Mouse (Mus musculus) G1E (cell line): ENCODE data around the gene Arl6ip4. TPM values are rescaled to one million over a fixed set of nuclear protein-coding genes. Genes with fewer than 3 reads are reported as not detected.

Experiments
- ATAC-seq: 2 replicates; pipeline ENCODE4 v1.8.0; 2016; ENCODE audit warnings: mild to moderate bottlenecking; ENCODE audit not compliant: insufficient number of reproducible peaks, poor library complexity, low FRiP score, severe bottlenecking; ENCODE audit errors: extremely low read depth
- DNase-seq: peaks from one replicate; pipeline ENCODE4 v3.0.0; 2012; ENCODE audit warnings: low spot score
- H3K27me3 ChIP-seq: 2 replicates; pipeline ENCODE4 v1.6.1; 2012; ENCODE audit warnings: mild to moderate bottlenecking, low read length, inconsistent platforms; ENCODE audit not compliant: insufficient read depth
- H3K36me3 ChIP-seq: replicated peaks from 2 replicates; pipeline ENCODE3; 2012; ENCODE audit warnings: mild to moderate bottlenecking, inconsistent platforms
- H3K4me1 ChIP-seq: 2 replicates; pipeline ENCODE4 v1.6.1; 2012; ENCODE audit warnings: low read depth, low read length, inconsistent platforms, mixed read lengths; ENCODE audit not compliant: insufficient read depth
- H3K4me3 ChIP-seq: 2 replicates; pipeline ENCODE4 v1.5.1; 2012; ENCODE audit warnings: low read depth, mild to moderate bottlenecking, inconsistent platforms, low read length, moderate library complexity, mixed read lengths
- H3K9me3 ChIP-seq: replicated peaks from 2 replicates; pipeline ENCODE4 v1.6.1; 2012; ENCODE audit warnings: inconsistent platforms
- CTCF ChIP-seq: IDR thresholded peaks from 2 replicates; pipeline ENCODE4 v1.5.1; 2012; ENCODE audit warnings: low read depth, low read length, inconsistent platforms, mixed read lengths
- GATA1 ChIP-seq: IDR thresholded peaks from 2 replicates; pipeline ENCODE4 v1.6.1; 2012; ENCODE audit warnings: borderline replicate concordance, low read length, inconsistent platforms, mixed read lengths
- GATA2 ChIP-seq: IDR thresholded peaks from 2 replicates; pipeline ENCODE4 v1.6.1; 2012; ENCODE audit warnings: low read depth, low read length, inconsistent platforms, borderline replicate concordance
- POLR2AphosphoS5 ChIP-seq: IDR thresholded peaks from 2 replicates; pipeline ENCODE4 v1.6.1; 2012; ENCODE audit warnings: low read depth, low read length, inconsistent platforms; ENCODE audit not compliant: insufficient replicate concordance
- TAL1 ChIP-seq: conservative IDR thresholded peaks from 2 replicates; pipeline ENCODE4 v1.6.1; 2012; ENCODE audit warnings: low read depth, low read length, inconsistent platforms, mixed read lengths
- polyA plus RNA-seq: library from polyadenylated mRNA; stranded (reverse); fragments of >175 nt; gene quantifications from 2 replicates; pipeline ENCODE4 v1.2.3, GENCODE M21; 2012
- total RNA-seq, 2 experiments: library from RNA; stranded (forward) in 1 of 2; stranded (reverse) in 1 of 2; fragments of 200-1000 nt in 1 of 2; fragments of >200 nt in 1 of 2; fragmentation: Nextera tagmentation in 1 of 2; gene quantifications; 2 replicates each; pipeline ENCODE4 v1.2.3; 2014 to 2017

Gene Arl6ip4
- total and polyA plus RNA-seq, 3 experiments: 31.4 to 76.9 (median 75.7) TPM

DNA sequence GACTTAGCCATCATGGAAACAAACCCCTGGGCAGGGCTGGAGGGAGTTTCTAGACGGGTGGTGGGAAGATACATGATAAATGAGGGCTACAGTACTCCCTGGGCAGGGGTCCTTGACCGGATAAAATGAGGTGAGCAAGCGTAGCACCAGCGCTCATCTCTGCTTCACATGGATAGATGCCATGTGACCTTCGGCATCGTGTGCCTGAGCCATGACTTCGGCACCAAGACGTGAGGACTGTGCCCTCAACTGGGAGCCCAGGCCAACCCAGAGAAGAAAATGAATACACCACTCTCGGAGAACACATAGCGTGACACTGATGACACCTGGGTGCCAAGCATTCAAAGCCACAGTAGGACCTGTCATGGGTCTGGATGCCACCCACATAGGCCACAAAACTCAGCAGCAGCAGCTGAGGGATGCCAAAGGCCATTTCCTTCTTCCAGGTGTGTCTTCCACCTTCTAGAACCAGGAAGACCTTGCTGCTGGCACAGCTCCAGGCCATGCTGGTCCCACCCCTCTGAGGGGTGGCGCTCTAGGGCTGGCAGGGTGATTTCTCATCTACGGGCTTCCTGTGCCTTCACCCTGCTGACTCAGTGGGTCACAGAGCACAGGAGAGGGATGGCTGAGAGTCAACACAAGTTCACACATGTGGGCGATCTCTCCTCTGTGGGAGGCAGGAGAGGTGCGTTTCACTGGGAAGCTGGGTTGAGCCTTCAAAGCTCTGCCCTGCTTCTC lies 31.9 kb upstream of the Arl6ip4 start:
- peaks cover 42% of the 10 kb centered on the region for H3K27me3 ChIP-seq
- H3K4me1 ChIP-seq: peaks cover 36% of the 10 kb centered on the region
- DNase-seq (no peak), ATAC-seq (no peak)
- no peak overlapping the region for H3K4me3 ChIP-seq
- no peaks in the 10 kb centered on the region for H3K9me3 ChIP-seq
- H3K36me3 ChIP-seq: no peaks in the 10 kb centered on the region
- TF ChIP-seq CTCF (no peak), GATA1 (no peak), TAL1 (no peak), POLR2AphosphoS5 (no peak), GATA2 (no peak)

GRCm38 (mm10) chr5:124084588-124085173 lies 31.2 kb upstream of the Arl6ip4 start:
- no peaks in the 10 kb centered on the region for H3K36me3 ChIP-seq
- TF ChIP-seq GATA2: no peak
- TF ChIP-seq CTCF: peak; percentile 79
- ATAC-seq (peak; percentile 34; the same call in 1 of the 2 replicates), DNase-seq (peak; percentile 75)
- H3K4me3 ChIP-seq: no peak overlapping the region
- H3K4me1 ChIP-seq: peaks cover 32% of the 10 kb centered on the region
- H3K9me3 ChIP-seq: no peaks in the 10 kb centered on the region
- H3K27me3 ChIP-seq: peaks cover 40% of the 10 kb centered on the region

DNA sequence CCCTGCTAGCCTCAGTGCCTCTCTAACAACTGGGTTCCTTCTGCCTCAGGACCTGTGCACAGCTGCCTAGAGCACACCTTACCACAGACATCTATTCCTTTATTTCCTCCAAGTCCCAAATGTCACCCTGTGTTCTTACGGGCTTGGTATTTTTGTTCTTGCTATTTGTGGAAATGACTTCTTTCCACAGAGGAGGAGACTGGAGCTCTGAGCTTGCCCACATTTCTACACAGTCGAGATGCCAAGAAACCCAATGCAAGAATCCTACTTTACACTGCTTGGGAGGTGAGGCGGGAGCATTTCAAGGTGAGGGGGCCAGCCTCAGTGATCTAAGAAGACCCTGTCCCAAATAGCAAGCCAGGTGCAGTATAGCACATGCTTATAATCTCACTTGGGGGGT lies 30.4 kb upstream of the Arl6ip4 start:
- peaks cover 35% of the 10 kb centered on the region for H3K27me3 ChIP-seq
- no peak for DNase-seq
- no peak for ATAC-seq
- H3K4me1 ChIP-seq: peaks cover 28% of the 10 kb centered on the region
- no peaks in the 10 kb centered on the region for H3K9me3 ChIP-seq
- TF ChIP-seq CTCF (no peak), TAL1 (no peak), GATA2 (no peak), GATA1 (no peak), POLR2AphosphoS5 (no peak)
- no peaks in the 10 kb centered on the region for H3K36me3 ChIP-seq
- H3K4me3 ChIP-seq: no peak overlapping the region

DNA sequence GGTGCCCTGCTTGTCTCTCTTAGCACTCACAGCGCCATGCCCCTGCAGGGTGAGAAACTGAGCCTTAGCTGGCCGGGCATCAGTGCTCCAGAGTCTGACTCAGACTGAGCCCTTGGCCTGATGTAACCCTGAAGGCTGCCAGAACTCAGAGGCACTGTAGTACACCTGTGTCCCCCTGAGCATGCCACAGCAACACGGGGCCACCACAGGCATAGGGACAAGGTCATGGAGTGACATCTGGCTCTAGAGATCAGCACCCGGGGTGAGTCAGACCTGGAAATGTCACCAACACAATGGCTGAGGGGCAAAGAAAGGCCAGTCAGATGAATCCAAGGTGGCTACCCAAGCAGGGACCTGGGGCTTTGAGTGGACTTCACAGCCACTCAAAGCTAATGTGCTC lies 29.0 kb upstream of the Arl6ip4 start:
- no peak for ATAC-seq
- H3K4me1 ChIP-seq: peaks cover 27% of the 10 kb centered on the region

DNA sequence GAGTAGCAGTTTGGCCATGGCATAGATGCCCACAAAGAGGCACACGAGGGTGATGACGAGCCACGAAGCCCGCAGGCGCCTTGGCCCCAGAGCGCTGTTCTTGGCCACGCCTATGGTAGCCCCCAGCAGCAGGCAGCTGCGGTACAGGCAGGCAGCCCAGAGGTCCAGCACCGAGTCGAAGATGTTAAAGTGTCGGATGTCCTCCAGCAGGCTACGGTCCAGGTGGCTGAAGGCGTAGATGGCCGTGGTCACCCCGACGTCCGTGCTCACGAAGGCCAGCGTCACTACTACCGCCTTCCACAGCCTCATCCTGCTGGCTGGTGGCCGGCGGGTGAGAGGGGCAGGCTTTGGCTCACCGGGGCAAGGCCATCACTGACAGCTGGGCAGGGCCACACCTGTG lies 26.0 kb upstream of the Arl6ip4 start:
- no peak for ATAC-seq
- H3K9me3 ChIP-seq: no peaks in the 10 kb centered on the region
- DNase-seq: no peak
- no peaks in the 10 kb centered on the region for H3K36me3 ChIP-seq
- peaks cover 28% of the 10 kb centered on the region for H3K27me3 ChIP-seq
- no peak overlapping the region for H3K4me3 ChIP-seq
- TF ChIP-seq TAL1: no peak
- TF ChIP-seq CTCF: no peak
- no peak for TF ChIP-seq GATA2
- TF ChIP-seq GATA1: no peak
- TF ChIP-seq POLR2AphosphoS5: no peak
- peaks cover 46% of the 10 kb centered on the region for H3K4me1 ChIP-seq

More for the DNA sequence above, 29.0 kb upstream of the Arl6ip4 start:
- no peaks in the 10 kb centered on the region for H3K36me3 ChIP-seq
- no peaks in the 10 kb centered on the region for H3K9me3 ChIP-seq
- H3K4me3 ChIP-seq: no peak overlapping the region
- TF ChIP-seq CTCF (no peak), GATA1 (no peak), POLR2AphosphoS5 (no peak), TAL1 (no peak), GATA2 (no peak)
- peaks cover 34% of the 10 kb centered on the region for H3K27me3 ChIP-seq
- no peak for DNase-seq

GRCm38 (mm10) chr5:124091951-124092406 lies 23.9 kb upstream of the Arl6ip4 start:
- DNase-seq: no peak
- Histone ChIP-seq H3K27me3 (peaks cover 13% of the 10 kb centered on the region), H3K4me3 (peak overlapping the region; percentile 56; the same call in 1 of the 2 replicates), H3K9me3 (no peaks in the 10 kb centered on the region), H3K36me3 (no peaks in the 10 kb centered on the region), H3K4me1 (peaks cover 58% of the 10 kb centered on the region)
- ATAC-seq: no peak
- TF ChIP-seq CTCF (no peak), TAL1 (peak; percentile 63)
